Comparison of ENCODE assay signal across 10 mouse cellular contexts in genomic region chr6:54126225-54126992, GRCm38 (mm10).
DNase-seq lines count a peak whose midpoint lies in the region; ATAC-seq lines count a peak whose summit lies in the region.
"Had no signal": no experiment of that assay in that cellular context is flagged by ENCODE, and none has a peak within 500 bp of the region (broad histone marks: within the 10 kb centered on the region; RNA-seq: fewer than 3 reads in every experiment).

No protein-coding gene starts in this region.

- peak; percentile 61 for DNase-seq in adrenal gland, postnatal 10 days
- DNase-seq in adrenal gland, adult 18-20 months (ENCODE audit: low spot score in 2 of 2): no peak
- no peak for DNase-seq in neural tube, embryonic 10.5 days (ENCODE audit: extremely low spot score, low spot score)
- DNase-seq in retina, postnatal 7 days (ENCODE audit: low read depth, low spot score): peak; percentile 19
- no peak for DNase-seq in thymus, postnatal 14 days

- ATAC-seq in neural tube, embryonic 13.5 days (ENCODE audit: low read depth): no peak
- peak; percentile 89 for ATAC-seq in forebrain, embryonic 16.5 days
- no peak for ATAC-seq in liver, embryonic 12.5 days

- H3K4me3 ChIP-seq in neural tube, embryonic 13.5 days: no peak overlapping the region
- H3K4me3 ChIP-seq in forebrain, embryonic 16.5 days (replicated peaks; ENCODE audit: low read length): no peak overlapping the region
- H3K4me3 ChIP-seq in liver, embryonic 12.5 days: no peak overlapping the region
- H3K4me3 ChIP-seq: heart, embryonic 10.5 days; limb, embryonic 15.5 days had no signal

- H3K27ac ChIP-seq in neural tube, embryonic 13.5 days (replicated peaks): peak overlapping the region; percentile 9; the same call in 1 of the 2 replicates
- H3K27ac ChIP-seq in forebrain, embryonic 16.5 days (ENCODE audit: low read length): 0 out of 2 replicates have a peak overlapping the region, but pooled peaks have one; percentile 37
- no peak overlapping the region for H3K27ac ChIP-seq in liver, embryonic 12.5 days
- H3K27ac ChIP-seq: heart, embryonic 10.5 days; limb, embryonic 15.5 days had no signal

- no peak overlapping the region for H3K9ac ChIP-seq in neural tube, embryonic 13.5 days
- no peak overlapping the region; the same call in 1 of the 2 replicates for H3K9ac ChIP-seq in forebrain, embryonic 16.5 days (replicated peaks; ENCODE audit: low read depth, low read length)
- no peak overlapping the region for H3K9ac ChIP-seq in liver, embryonic 12.5 days
- H3K9ac ChIP-seq: limb, embryonic 15.5 days had no signal

- no peaks in the 10 kb centered on the region for H3K36me3 ChIP-seq in neural tube, embryonic 13.5 days
- H3K36me3 ChIP-seq in forebrain, embryonic 16.5 days (ENCODE audit: control insufficient read depth, insufficient read depth): no peaks in the 10 kb centered on the region
- no peaks in the 10 kb centered on the region for H3K36me3 ChIP-seq in liver, embryonic 12.5 days
- H3K36me3 ChIP-seq: heart, embryonic 10.5 days; limb, embryonic 15.5 days had no signal

- H3K4me1 ChIP-seq in neural tube, embryonic 13.5 days (replicated peaks): peaks cover 9% of the 10 kb centered on the region; the same call in 1 of the 2 replicates
- peaks cover 23% of the 10 kb centered on the region for H3K4me1 ChIP-seq in forebrain, embryonic 16.5 days (replicated peaks; ENCODE audit: control insufficient read depth, insufficient read depth, low read length)
- no peaks in the 10 kb centered on the region for H3K4me1 ChIP-seq in liver, embryonic 12.5 days

- H3K4me2 ChIP-seq in neural tube, embryonic 13.5 days: no peak overlapping the region
- H3K4me2 ChIP-seq in forebrain, embryonic 16.5 days (ENCODE audit: low read length): no peak overlapping the region
- H3K4me2 ChIP-seq in liver, embryonic 12.5 days: no peak overlapping the region
- H3K4me2 ChIP-seq: limb, embryonic 15.5 days had no signal

- H3K27me3 ChIP-seq in neural tube, embryonic 13.5 days: no peaks in the 10 kb centered on the region
- H3K27me3 ChIP-seq in forebrain, embryonic 16.5 days (replicated peaks; ENCODE audit: control insufficient read depth, insufficient read depth, low read length): no peaks in the 10 kb centered on the region
- no peaks in the 10 kb centered on the region; the same call in 1 of the 2 replicates for H3K27me3 ChIP-seq in liver, embryonic 12.5 days (replicated peaks)
- H3K27me3 ChIP-seq: limb, embryonic 15.5 days had no signal

- H3K9me3 ChIP-seq in neural tube, embryonic 13.5 days: no peaks in the 10 kb centered on the region
- H3K9me3 ChIP-seq in forebrain, embryonic 16.5 days (ENCODE audit: control insufficient read depth, low read length): no peaks in the 10 kb centered on the region
- H3K9me3 ChIP-seq in liver, embryonic 12.5 days (replicated peaks): no peaks in the 10 kb centered on the region
- H3K9me3 ChIP-seq: heart, embryonic 10.5 days; limb, embryonic 15.5 days had no signal

- 76% methylated on average over 9 of the region's 9 CpGs for WGBS in neural tube, embryonic 13.5 days
- 45% methylated on average over 9 of the region's 9 CpGs for WGBS in forebrain, embryonic 16.5 days
- WGBS in liver, embryonic 12.5 days (ENCODE audit: insufficient replicate concordance): 63% methylated on average over 9 of the region's 9 CpGs

Comparison
In these comparisons a context has a peak if more than half of its experiments do, and no peak if none do; other contexts are left out.
1. DNase-seq: peak in adrenal gland, postnatal 10 days (single experiment) and retina, postnatal 7 days (single experiment); none in adrenal gland, adult 18-20 months (0 of 2), neural tube, embryonic 10.5 days (single experiment) and thymus, postnatal 14 days (single experiment).